Mouse (Mus musculus) kidney, embryonic 16.5 days (tissue): Measurements from ENCODE around the gene Astn2. TPM values are rescaled to one million over a fixed set of nuclear protein-coding genes. Genes with fewer than 3 reads are reported as not detected.

ENCODE experiments used
- ATAC-seq: fragments of 200-750 bp; cut with Nextera tagmentation; 2 replicates; pipeline ENCODE4 v1.8.0; 2017; ENCODE audit warnings: moderate TSS enrichment; ENCODE audit not compliant: low FRiP score, low TSS enrichment
- H3K27ac ChIP-seq: fragments of 300-500 bp; sonication (generic); 2 replicates; pipeline ENCODE4 v1.5.1; 2014; ENCODE audit warnings: low read length
- H3K27me3 ChIP-seq: fragments of 300-500 bp; sonication (generic); 2 replicates; pipeline ENCODE4 v1.6.1; 2014; ENCODE audit warnings: low read length, control low read depth, mixed read lengths; ENCODE audit not compliant: insufficient read depth
- H3K36me3 ChIP-seq: fragments of 300-500 bp; sonication (generic); 2 replicates; pipeline ENCODE4 v1.6.1; 2014; ENCODE audit warnings: low read length, control low read depth, mixed read lengths; ENCODE audit not compliant: insufficient read depth
- H3K4me1 ChIP-seq: fragments of 300-500 bp; sonication (generic); 2 replicates; pipeline ENCODE4 v1.6.1; 2014; ENCODE audit warnings: low read length, control low read depth, mixed read lengths; ENCODE audit not compliant: insufficient read depth
- H3K4me2 ChIP-seq: fragments of 300-500 bp; sonication (generic); replicated peaks from 2 replicates; pipeline ENCODE4 v1.6.1; 2014; ENCODE audit warnings: low read depth, low read length
- H3K4me3 ChIP-seq: fragments of 300-500 bp; sonication (generic); 2 replicates; pipeline ENCODE4 v1.5.1; 2014; ENCODE audit warnings: mild to moderate bottlenecking, low read length
- H3K9ac ChIP-seq: fragments of 300-500 bp; sonication (generic); replicated peaks from 2 replicates; pipeline ENCODE4 v1.6.1; 2014; ENCODE audit warnings: low read length
- H3K9me3 ChIP-seq: fragments of 300-500 bp; sonication (generic); 2 replicates; pipeline ENCODE4 v1.6.1; 2016; ENCODE audit warnings: low read length, control low read depth
- WGBS: fragments of 180-500 bp; shearing (Covaris S2); extraction: QIAGEN DNeasy Blood & Tissue Kit; methylation state at CpG from one replicate; pipeline ENCODE4 v1.1.7; 2014; 5-methylcytosine and 5-hydroxymethylcytosine counted together
- polyA plus RNA-seq: library from polyadenylated mRNA; unstranded; fragments of >200 nt; fragmentation: Nextera tagmentation; extraction: Ambion mirVana; gene quantifications from 2 replicates; pipeline ENCODE4 v1.2.1, GENCODE M21; 2015

Astn2 gene
- polyA plus RNA-seq, 1 experiment from 2014 or later = 0.11 TPM

DNA sequence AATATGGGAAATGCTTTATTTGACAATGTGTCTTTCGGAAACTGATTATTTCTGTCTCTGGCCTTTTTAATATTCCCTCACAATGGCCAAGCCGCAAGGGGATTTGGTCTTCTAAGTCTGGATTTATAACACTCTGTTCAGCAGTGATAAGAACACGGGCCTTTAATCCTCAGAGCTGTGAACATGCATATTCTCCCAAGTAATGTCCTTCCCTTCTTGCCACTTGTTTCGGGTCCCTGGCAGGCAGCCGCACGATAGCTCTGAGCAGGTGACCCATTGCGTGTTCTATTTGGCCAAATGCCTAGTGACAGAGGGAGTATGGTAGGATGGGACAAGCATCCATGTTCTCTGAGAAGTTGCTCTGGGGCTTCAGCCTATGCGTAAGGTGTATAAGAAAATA is 214.8 kb downstream of the Astn2 start:
- Histone ChIP-seq H3K9ac (no peak overlapping the region), H3K4me2 (no peak overlapping the region), H3K27ac (no peak overlapping the region), H3K9me3 (peaks cover 4% of the 10 kb centered on the region; the same call in 1 of the 2 replicates), H3K36me3 (no peaks in the 10 kb centered on the region), H3K4me3 (no peak overlapping the region), H3K27me3 (no peaks in the 10 kb centered on the region), H3K4me1 (no peaks in the 10 kb centered on the region)
- ATAC-seq = no peak
- 94% methylated on average over 8 of the region's 8 CpGs for WGBS

- Histone ChIP-seq H3K9ac (no peak overlapping the region), H3K9me3 (no peaks in the 10 kb centered on the region), H3K4me3 (no peak overlapping the region), H3K27me3 (no peaks in the 10 kb centered on the region), H3K4me2 (no peak overlapping the region), H3K4me1 (no peaks in the 10 kb centered on the region), H3K36me3 (no peaks in the 10 kb centered on the region), H3K27ac (no peak overlapping the region)
- 59% methylated on average over 14 of the region's 14 CpGs for WGBS
- no peak for ATAC-seq
These were observed 228.4 kb downstream of the Astn2 start for GRCm38 (mm10) chr4:66175887-66176533.

DNA sequence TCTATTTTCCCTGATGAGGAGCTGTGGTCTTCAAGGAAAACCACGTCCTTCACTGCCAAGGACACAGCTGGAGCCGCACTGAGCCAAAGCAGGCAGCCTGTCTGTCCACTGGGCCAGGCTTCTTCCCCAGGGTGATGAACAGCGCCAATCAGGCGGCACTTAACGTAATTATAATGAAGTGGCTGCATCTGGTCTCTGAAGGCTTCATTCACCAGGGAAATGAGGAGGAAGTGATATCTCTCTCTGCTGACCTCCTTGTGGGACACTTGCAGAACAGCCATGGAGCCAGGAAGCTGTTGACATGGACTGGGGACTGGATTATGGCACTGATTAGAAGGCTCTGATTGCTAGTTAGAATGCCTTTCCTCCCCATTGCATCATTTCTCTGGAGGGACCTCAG is 232.8 kb downstream of the Astn2 start:
- H3K27me3 ChIP-seq = no peaks in the 10 kb centered on the region
- H3K4me2 ChIP-seq = no peak overlapping the region
- H3K9me3 ChIP-seq = no peaks in the 10 kb centered on the region
- no peak for ATAC-seq
- no peaks in the 10 kb centered on the region for H3K36me3 ChIP-seq
- 74% methylated on average over 5 of the region's 5 CpGs for WGBS
- H3K4me1 ChIP-seq = no peaks in the 10 kb centered on the region
- no peak overlapping the region for H3K27ac ChIP-seq
- H3K9ac ChIP-seq = no peak overlapping the region
- no peak overlapping the region for H3K4me3 ChIP-seq

GRCm38 (mm10) chr4:66170787-66171186 is 233.6 kb downstream of the Astn2 start:
- ATAC-seq = no peak
- Histone ChIP-seq H3K4me2 (no peak overlapping the region), H3K27me3 (no peaks in the 10 kb centered on the region), H3K4me1 (no peaks in the 10 kb centered on the region), H3K36me3 (no peaks in the 10 kb centered on the region), H3K9me3 (no peaks in the 10 kb centered on the region), H3K4me3 (no peak overlapping the region), H3K9ac (no peak overlapping the region), H3K27ac (no peak overlapping the region)
- WGBS = 91% methylated on average over 3 of the region's 3 CpGs

- no peak overlapping the region for H3K4me3 ChIP-seq
- no peaks in the 10 kb centered on the region for H3K9me3 ChIP-seq
- no peak overlapping the region for H3K27ac ChIP-seq
- no peaks in the 10 kb centered on the region for H3K27me3 ChIP-seq
- 49% methylated on average over 2 of the region's 2 CpGs for WGBS
- no peaks in the 10 kb centered on the region for H3K4me1 ChIP-seq
- no peaks in the 10 kb centered on the region for H3K36me3 ChIP-seq
- H3K9ac ChIP-seq = no peak overlapping the region
- no peak for ATAC-seq
- H3K4me2 ChIP-seq = no peak overlapping the region
These were observed 234.9 kb downstream of the Astn2 start for GRCm38 (mm10) chr4:66169485-66169884.

GRCm38 (mm10) chr4:66158714-66159113 is 245.7 kb downstream of the Astn2 start:
- Histone ChIP-seq H3K27me3 (no peaks in the 10 kb centered on the region), H3K4me1 (no peaks in the 10 kb centered on the region), H3K4me2 (no peak overlapping the region), H3K9ac (no peak overlapping the region), H3K4me3 (no peak overlapping the region), H3K9me3 (no peaks in the 10 kb centered on the region), H3K36me3 (no peaks in the 10 kb centered on the region), H3K27ac (no peak overlapping the region)
- WGBS = 83% methylated on average over 3 of the region's 3 CpGs
- no peak for ATAC-seq

GRCm38 (mm10) chr4:66157439-66158113 is 246.8 kb downstream of the Astn2 start:
- ATAC-seq = no peak
- H3K36me3 ChIP-seq = no peaks in the 10 kb centered on the region
- no peak overlapping the region for H3K9ac ChIP-seq
- no peak overlapping the region for H3K4me2 ChIP-seq
- no peaks in the 10 kb centered on the region for H3K9me3 ChIP-seq
- H3K4me3 ChIP-seq = no peak overlapping the region
- H3K4me1 ChIP-seq = no peaks in the 10 kb centered on the region
- 28% methylated on average over 3 of the region's 3 CpGs for WGBS
- H3K27me3 ChIP-seq = no peaks in the 10 kb centered on the region
- no peak overlapping the region for H3K27ac ChIP-seq

DNA sequence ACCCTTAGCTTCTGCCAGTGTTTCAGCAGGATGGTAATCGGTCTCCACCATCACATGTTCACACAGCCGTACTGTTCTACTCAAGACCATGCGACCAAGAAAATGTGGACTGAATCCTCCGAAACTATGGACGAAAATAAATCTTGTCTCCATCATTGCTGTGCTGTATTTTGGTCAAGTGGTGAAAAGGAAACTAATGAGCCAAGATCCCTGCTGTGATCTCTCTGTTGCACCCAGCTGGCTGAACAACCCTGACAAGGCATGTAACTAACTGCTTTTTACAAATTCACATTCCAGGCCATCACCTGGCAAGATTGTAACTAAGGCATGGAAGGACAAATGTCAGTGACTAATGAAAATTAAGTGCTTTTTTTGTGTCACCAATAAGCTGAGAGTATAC is 257.9 kb downstream of the Astn2 start:
- H3K27me3 ChIP-seq = no peaks in the 10 kb centered on the region
- WGBS = 82% methylated on average over 5 of the region's 5 CpGs
- no peak overlapping the region for H3K27ac ChIP-seq
- H3K4me2 ChIP-seq = no peak overlapping the region
- no peaks in the 10 kb centered on the region for H3K4me1 ChIP-seq
- H3K9ac ChIP-seq = no peak overlapping the region
- no peaks in the 10 kb centered on the region for H3K9me3 ChIP-seq
- H3K4me3 ChIP-seq = no peak overlapping the region
- H3K36me3 ChIP-seq = no peaks in the 10 kb centered on the region
- ATAC-seq = no peak

GRCm38 (mm10) chr4:66126181-66126580 is 278.2 kb downstream of the Astn2 start:
- H3K4me2 ChIP-seq = no peak overlapping the region
- 61% methylated on average over 3 of the region's 3 CpGs for WGBS
- no peak overlapping the region for H3K4me3 ChIP-seq
- no peaks in the 10 kb centered on the region for H3K36me3 ChIP-seq
- no peak overlapping the region for H3K9ac ChIP-seq
- ATAC-seq = no peak
- no peaks in the 10 kb centered on the region for H3K9me3 ChIP-seq
- no peaks in the 10 kb centered on the region for H3K4me1 ChIP-seq
- no peaks in the 10 kb centered on the region for H3K27me3 ChIP-seq
- H3K27ac ChIP-seq = no peak overlapping the region

DNA sequence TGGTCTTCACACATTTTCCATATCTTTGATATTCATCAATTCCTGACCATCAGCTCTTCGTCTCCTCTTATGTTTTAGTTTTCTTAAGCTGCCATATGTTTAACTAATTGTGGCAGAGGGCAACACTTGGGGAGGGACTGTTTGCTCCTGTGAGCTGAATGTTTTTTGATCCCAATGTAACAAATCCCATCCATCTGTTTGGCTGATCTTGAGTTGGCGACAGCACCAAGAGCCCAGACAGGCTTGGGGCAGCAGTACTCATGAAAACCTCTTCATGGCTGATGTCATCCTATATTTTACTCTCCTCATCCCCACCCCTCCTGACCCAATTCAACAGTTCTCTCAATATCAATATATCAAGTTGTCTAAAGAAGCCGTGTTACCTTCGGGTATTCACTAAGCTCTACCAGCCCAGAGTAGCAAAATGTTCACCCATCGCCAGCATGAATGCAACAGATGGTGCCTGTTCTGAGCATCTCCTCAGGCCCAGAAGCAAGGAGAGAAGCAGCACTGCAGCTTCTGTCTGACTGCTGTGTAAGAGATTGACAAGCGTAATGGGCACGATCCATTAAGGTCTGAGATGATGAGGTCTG is 281.5 kb downstream of the Astn2 start:
- Histone ChIP-seq H3K36me3 (no peaks in the 10 kb centered on the region), H3K9me3 (no peaks in the 10 kb centered on the region), H3K27ac (no peak overlapping the region), H3K4me2 (no peak overlapping the region), H3K4me3 (no peak overlapping the region), H3K9ac (no peak overlapping the region), H3K4me1 (no peaks in the 10 kb centered on the region), H3K27me3 (no peaks in the 10 kb centered on the region)
- ATAC-seq = no peak
- WGBS = 85% methylated on average over 7 of the region's 7 CpGs
